Mouse (Mus musculus) right cerebral cortex, postnatal 25 days (tissue): ENCODE data around the gene Ocel1.
"Not testable (repeated sequence)": the region's sequence is repeated elsewhere in the genome, so short reads cannot be mapped to it uniquely, and the experiment has no call there.

Source experiments
- DNase-seq: peaks from one replicate; pipeline ENCODE4 v3.0.0; 2022

Ocel1 gene

GRCm38 (mm10) chr8:71371236-71371848 is at the start of gene Ocel1:
TSS of gene Ocel1 (plus strand) at chr8:71371298.
- peak; percentile 98 for DNase-seq

GRCm38 (mm10) chr8:71322939-71323338 is 48.2 kb upstream of the Ocel1 start:
- DNase-seq = no peak

GRCm38 (mm10) chr8:71324848-71325247 is 46.2 kb upstream of the Ocel1 start:
- DNase-seq = no peak

- DNase-seq = not testable (repeated sequence)
Observed at GRCm38 (mm10) chr8:71337834-71338233, 33.3 kb upstream of the Ocel1 start.

GRCm38 (mm10) chr8:71340625-71341024 is 30.5 kb upstream of the Ocel1 start:
- no peak for DNase-seq

- DNase-seq = no peak
Observed at GRCm38 (mm10) chr8:71346581-71346980, 24.5 kb upstream of the Ocel1 start.

- DNase-seq = no peak
Observed at GRCm38 (mm10) chr8:71351117-71351516, 20.0 kb upstream of the Ocel1 start.

GRCm38 (mm10) chr8:71351520-71351919 is 19.6 kb upstream of the Ocel1 start:
- DNase-seq = no peak

GRCm38 (mm10) chr8:71358026-71358425 is 13.1 kb upstream of the Ocel1 start:
- no peak for DNase-seq

GRCm38 (mm10) chr8:71366771-71367528 is 4.1 kb upstream of the Ocel1 start, which contains the start of gene Use1:
TSS of gene Use1 (plus strand) at chr8:71366848.
- peak; percentile 92 for DNase-seq

- no peak for DNase-seq
Observed at GRCm38 (mm10) chr8:71367529-71368176, 3.4 kb upstream of the Ocel1 start.

- no peak for DNase-seq
Observed at GRCm38 (mm10) chr8:71368366-71368765, 2.7 kb upstream of the Ocel1 start.

- DNase-seq = no peak
Observed at GRCm38 (mm10) chr8:71369040-71369718, 1.9 kb upstream of the Ocel1 start.

GRCm38 (mm10) chr8:71370711-71371235 is 325 bp upstream of the Ocel1 start:
- DNase-seq = no peak

- no peak for DNase-seq
Observed at GRCm38 (mm10) chr8:71372427-71372826, 1.3 kb downstream of the Ocel1 start.

GRCm38 (mm10) chr8:71373000-71373399 is 1.9 kb downstream of the Ocel1 start:
- DNase-seq = no peak

- no peak for DNase-seq
Observed at GRCm38 (mm10) chr8:71374616-71375206, 3.6 kb downstream of the Ocel1 start.

GRCm38 (mm10) chr8:71375581-71376422 is 4.7 kb downstream of the Ocel1 start:
- DNase-seq = peak; percentile 76

- no peak for DNase-seq
Observed at GRCm38 (mm10) chr8:71376423-71377030, 5.4 kb downstream of the Ocel1 start.

- no peak for DNase-seq
Observed at GRCm38 (mm10) chr8:71379008-71379407, 7.9 kb downstream of the Ocel1 start.

- DNase-seq = no peak
Observed at GRCm38 (mm10) chr8:71379512-71380075, 8.5 kb downstream of the Ocel1 start.
